Mouse (Mus musculus): Measurements from ENCODE around the gene Tepsin.

DNA sequence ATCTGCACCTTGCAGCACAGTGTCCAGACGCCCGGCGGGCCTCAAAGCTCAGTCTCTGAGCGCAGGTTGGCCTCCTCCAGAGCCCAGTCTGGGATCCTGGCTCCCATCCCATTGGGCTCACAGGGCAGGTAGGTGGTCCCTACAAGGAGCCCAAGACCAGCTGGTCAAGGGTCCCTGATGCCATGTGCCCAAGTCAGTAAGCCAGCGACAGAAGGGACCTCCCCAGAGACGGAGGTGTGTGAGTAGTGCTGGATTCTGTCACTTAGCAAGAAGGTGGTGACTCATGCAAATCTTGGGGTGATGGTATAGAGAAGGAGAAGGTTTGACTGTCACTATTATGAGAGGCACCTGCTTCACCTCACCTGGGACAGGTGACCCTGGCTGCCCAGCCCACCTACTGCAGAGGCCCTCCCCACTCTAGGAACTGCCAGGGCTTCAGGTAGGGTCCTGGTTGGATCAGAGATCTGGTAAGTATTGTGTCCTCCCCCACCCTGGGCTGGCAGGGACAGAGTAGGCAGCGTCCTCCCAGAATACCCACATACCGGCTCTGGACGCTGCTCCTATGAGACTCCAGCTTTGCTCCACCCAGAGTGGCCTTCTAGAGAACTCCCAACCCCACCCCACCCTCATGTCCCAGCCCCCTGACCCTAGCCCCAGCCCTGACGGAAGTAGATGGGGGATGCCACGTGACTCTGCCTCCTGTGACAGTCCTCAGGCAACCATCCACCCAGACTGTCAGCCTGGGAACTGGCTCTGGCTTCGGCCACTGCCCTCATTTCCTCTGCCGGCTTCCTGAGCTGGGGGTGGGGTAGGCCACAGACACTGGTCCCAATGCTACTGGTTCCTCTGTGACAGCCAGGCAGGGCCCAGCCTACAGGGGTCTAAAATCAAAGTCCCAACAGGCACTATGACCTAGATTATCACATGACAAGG lies 57.1 kb downstream of the Tepsin start:
- TF ChIP-seq POLR2A (IDR thresholded peaks at IDR 0.05; ENCODE audit: control insufficient read depth, extremely low read depth, insufficient read depth, low read length, poor library complexity) (no peak), CTCF (IDR thresholded peaks at IDR 0.05; ENCODE audit: borderline replicate concordance, control insufficient read depth, extremely low read depth, insufficient read depth, low read length, poor library complexity) (no peak)
